Mouse (Mus musculus): Measurements from ENCODE around the gene Gfra4.

Gfra4 gene

GRCm38 (mm10) chr2:131042988-131043387, at the start of gene Gfra4:
TSS of gene Gfra4 (minus strand) at chr2:131043088.
- no peak for DNase-seq (ENCODE audit: low spot score)

GRCm38 (mm10) chr2:131090852-131091251, 48.0 kb upstream of the Gfra4 start:
- DNase-seq (ENCODE audit: low spot score) = no peak

GRCm38 (mm10) chr2:131089634-131090033, 46.7 kb upstream of the Gfra4 start:
- DNase-seq (ENCODE audit: low spot score) = no peak

- no peak for DNase-seq (ENCODE audit: low spot score)
Observed at GRCm38 (mm10) chr2:131088581-131088980, 45.7 kb upstream of the Gfra4 start.

GRCm38 (mm10) chr2:131086667-131087390, 43.9 kb upstream of the Gfra4 start, which contains the start of gene Siglec1:
TSS of gene Siglec1 (minus strand) at chr2:131086765.
- no peak for DNase-seq (ENCODE audit: low spot score)

GRCm38 (mm10) chr2:131084206-131084605, 41.3 kb upstream of the Gfra4 start:
- no peak for DNase-seq (ENCODE audit: low spot score)

- no peak for DNase-seq (ENCODE audit: low spot score)
Observed at GRCm38 (mm10) chr2:131080507-131080906, 37.6 kb upstream of the Gfra4 start.

GRCm38 (mm10) chr2:131072536-131072935, 29.6 kb upstream of the Gfra4 start:
- no peak for DNase-seq (ENCODE audit: low spot score)

GRCm38 (mm10) chr2:131067481-131067880, 24.6 kb upstream of the Gfra4 start:
- DNase-seq (ENCODE audit: low spot score) = no peak

- no peak for DNase-seq (ENCODE audit: low spot score)
Observed at GRCm38 (mm10) chr2:131066342-131066741, 23.5 kb upstream of the Gfra4 start.

- peak; percentile 20 for DNase-seq (ENCODE audit: low spot score)
Observed at GRCm38 (mm10) chr2:131063404-131063864, 20.5 kb upstream of the Gfra4 start, which contains the start of gene Adam33. TSS of gene Adam33 (minus strand) at chr2:131063814.

- no peak for DNase-seq (ENCODE audit: low spot score)
Observed at GRCm38 (mm10) chr2:131061607-131062006, 18.7 kb upstream of the Gfra4 start.

- DNase-seq (ENCODE audit: low spot score) = peak; percentile 63
Observed at GRCm38 (mm10) chr2:131060784-131061183, 17.9 kb upstream of the Gfra4 start.

GRCm38 (mm10) chr2:131059781-131060540, 17.1 kb upstream of the Gfra4 start:
- no peak for DNase-seq (ENCODE audit: low spot score)

- DNase-seq (ENCODE audit: low spot score) = no peak
Observed at GRCm38 (mm10) chr2:131059377-131059776, 16.5 kb upstream of the Gfra4 start.

GRCm38 (mm10) chr2:131058672-131059071, 15.8 kb upstream of the Gfra4 start:
- DNase-seq (ENCODE audit: low spot score) = no peak

GRCm38 (mm10) chr2:131056191-131056590, 13.3 kb upstream of the Gfra4 start:
- DNase-seq (ENCODE audit: low spot score) = peak; percentile 76

GRCm38 (mm10) chr2:131055631-131056030, 12.7 kb upstream of the Gfra4 start:
- DNase-seq (ENCODE audit: low spot score) = peak; percentile 82

GRCm38 (mm10) chr2:131054646-131055264, 11.9 kb upstream of the Gfra4 start:
- DNase-seq (ENCODE audit: low spot score) = peak; percentile 27

GRCm38 (mm10) chr2:131053851-131054645, 11.2 kb upstream of the Gfra4 start:
- DNase-seq (ENCODE audit: low spot score) = peak; percentile 48

GRCm38 (mm10) chr2:131052862-131053418, 10.1 kb upstream of the Gfra4 start:
- no peak for DNase-seq (ENCODE audit: low spot score)
